Mouse (Mus musculus) lung, embryonic 14.5 days (tissue): ENCODE measurements around the gene Shq1. TPM values are rescaled to one million over a fixed set of nuclear protein-coding genes. Genes with fewer than 3 reads are reported as not detected.

Experiments used
- ATAC-seq: fragments of 200-750 bp; cut with Nextera tagmentation; 2 replicates; pipeline ENCODE4 v1.8.0; 2017; ENCODE audit warnings: mild to moderate bottlenecking, moderate TSS enrichment, moderate library complexity; ENCODE audit not compliant: insufficient read depth
- DNase-seq: peaks from one replicate; pipeline ENCODE4 v3.0.0-alpha.2; 2015
- H3K27ac ChIP-seq: fragments of 300-500 bp; sonication (generic); 2 replicates; pipeline ENCODE4 v1.5.1; 2014; ENCODE audit warnings: low read depth, mild to moderate bottlenecking, moderate library complexity
- H3K27me3 ChIP-seq: fragments of 300-500 bp; sonication (generic); 2 replicates; pipeline ENCODE4 v1.6.1; 2014; ENCODE audit warnings: low read length, control low read depth; ENCODE audit not compliant: insufficient read depth
- H3K36me3 ChIP-seq: fragments of 300-500 bp; sonication (generic); 2 replicates; pipeline ENCODE4 v1.6.1; 2014; ENCODE audit warnings: control low read depth; ENCODE audit not compliant: insufficient read depth
- H3K4me1 ChIP-seq: fragments of 300-500 bp; sonication (generic); 2 replicates; pipeline ENCODE4 v1.6.1; 2014; ENCODE audit warnings: antibody characterized with exemption, control low read depth; ENCODE audit not compliant: insufficient read depth
- H3K4me2 ChIP-seq: fragments of 300-500 bp; sonication (generic); 2 replicates; pipeline ENCODE4 v1.6.1; 2014; ENCODE audit warnings: mild to moderate bottlenecking
- H3K4me3 ChIP-seq: fragments of 300-500 bp; sonication (generic); 2 replicates; pipeline ENCODE4 v1.5.1; 2014; ENCODE audit warnings: low read depth, low read length
- H3K9ac ChIP-seq: fragments of 300-500 bp; sonication (generic); 2 replicates; pipeline ENCODE4 v1.6.1; 2014
- H3K9me3 ChIP-seq: fragments of 300-500 bp; sonication (generic); 2 replicates; pipeline ENCODE4 v1.6.1; 2016; ENCODE audit warnings: low read depth, low read length, control low read depth
- CTCF ChIP-seq: IDR thresholded peaks from 2 replicates; pipeline ENCODE4 v1.5.1; 2016; ENCODE audit warnings: antibody characterized with exemption, low read depth
- WGBS: fragments of 180-500 bp; shearing (Covaris S2); extraction: QIAGEN DNeasy Blood & Tissue Kit; methylation state at CpG from one replicate; pipeline ENCODE4 v1.1.7; 2014; 5-methylcytosine and 5-hydroxymethylcytosine counted together
- polyA plus RNA-seq: library from polyadenylated mRNA; unstranded; fragments of >200 nt; fragmentation: Nextera tagmentation; extraction: Ambion mirVana; gene quantifications from 2 replicates; pipeline ENCODE4 v1.2.1, GENCODE M21; 2014

Gene Shq1
- polyA plus RNA-seq, 1 experiment from 2014 or later, result 17.7 TPM

DNA sequence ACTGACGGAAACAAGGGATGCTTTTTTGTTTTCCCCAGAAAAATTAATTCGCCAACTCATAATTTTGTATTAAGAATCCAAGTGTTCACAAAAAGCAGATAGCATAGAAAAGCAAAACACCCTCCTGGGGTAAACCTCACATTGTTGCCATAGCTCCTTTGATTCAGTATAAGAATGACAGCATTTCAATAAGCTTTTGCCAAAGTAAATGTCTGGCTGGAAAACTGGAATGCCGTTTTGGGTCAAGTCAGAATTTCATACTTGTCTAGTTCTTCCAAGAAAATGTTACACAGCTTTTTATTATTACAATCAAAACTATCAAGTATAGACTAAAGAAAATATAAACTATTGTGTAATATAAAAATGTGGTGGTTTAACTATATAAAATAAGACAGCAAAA lies 61.7 kb downstream of the Shq1 start:
- Histone ChIP-seq H3K4me1 (no peaks in the 10 kb centered on the region), H3K36me3 (peaks cover 4% of the 10 kb centered on the region; the same call in 1 of the 2 replicates), H3K9me3 (no peaks in the 10 kb centered on the region; the same call in 1 of the 2 replicates), H3K9ac (no peak overlapping the region), H3K27me3 (no peaks in the 10 kb centered on the region), H3K4me3 (no peak overlapping the region), H3K4me2 (no peak overlapping the region), H3K27ac (no peak overlapping the region)
- ATAC-seq, result no peak
- WGBS, result 80% methylated on average over 3 of the region's 3 CpGs
- DNase-seq, result no peak
- TF ChIP-seq CTCF, result no peak

- ATAC-seq (no peak), DNase-seq (peak; percentile 63)
- Histone ChIP-seq H3K27ac (no peak overlapping the region), H3K9ac (no peak overlapping the region), H3K36me3 (peaks cover 4% of the 10 kb centered on the region; the same call in 1 of the 2 replicates), H3K4me2 (no peak overlapping the region), H3K27me3 (no peaks in the 10 kb centered on the region), H3K4me3 (no peak overlapping the region), H3K9me3 (no peaks in the 10 kb centered on the region; the same call in 1 of the 2 replicates), H3K4me1 (no peaks in the 10 kb centered on the region)
- WGBS, result 86% methylated on average over 3 of the region's 3 CpGs
- peak; percentile 61 for TF ChIP-seq CTCF
These were observed 62.5 kb downstream of the Shq1 start for GRCm38 (mm10) chr6:100608429-100608828.

- TF ChIP-seq CTCF, result no peak
- DNase-seq (no peak), ATAC-seq (no peak)
- Histone ChIP-seq H3K4me2 (no peak overlapping the region), H3K27ac (no peak overlapping the region), H3K9ac (no peak overlapping the region), H3K4me3 (no peak overlapping the region), H3K9me3 (no peaks in the 10 kb centered on the region; the same call in 1 of the 2 replicates), H3K4me1 (no peaks in the 10 kb centered on the region), H3K36me3 (peaks cover 4% of the 10 kb centered on the region; the same call in 1 of the 2 replicates), H3K27me3 (no peaks in the 10 kb centered on the region)
- 71% methylated on average over 4 of the region's 4 CpGs for WGBS
These were observed 64.2 kb downstream of the Shq1 start for GRCm38 (mm10) chr6:100606805-100607204.

- no peaks in the 10 kb centered on the region for H3K27me3 ChIP-seq
- H3K4me3 ChIP-seq, result no peak overlapping the region
- no peak overlapping the region for H3K27ac ChIP-seq
- no peaks in the 10 kb centered on the region for H3K4me1 ChIP-seq
- no peak for TF ChIP-seq CTCF
- H3K9ac ChIP-seq, result no peak overlapping the region
- no peak for DNase-seq
- H3K36me3 ChIP-seq, result peaks cover 4% of the 10 kb centered on the region; the same call in 1 of the 2 replicates
- no peaks in the 10 kb centered on the region; the same call in 1 of the 2 replicates for H3K9me3 ChIP-seq
- ATAC-seq, result no peak
- WGBS, result 75% methylated on average over 6 of the region's 6 CpGs
- no peak overlapping the region for H3K4me2 ChIP-seq
These were observed 67.3 kb downstream of the Shq1 start for GRCm38 (mm10) chr6:100603702-100604101.

- WGBS, result 83% methylated on average over 6 of the region's 6 CpGs
- no peak for ATAC-seq
- H3K36me3 ChIP-seq, result no peaks in the 10 kb centered on the region
- no peaks in the 10 kb centered on the region for H3K4me1 ChIP-seq
- TF ChIP-seq CTCF, result no peak
- H3K27ac ChIP-seq, result no peak overlapping the region
- H3K27me3 ChIP-seq, result no peaks in the 10 kb centered on the region
- H3K4me3 ChIP-seq, result no peak overlapping the region
- H3K9ac ChIP-seq, result no peak overlapping the region
- no peak overlapping the region for H3K4me2 ChIP-seq
- H3K9me3 ChIP-seq, result no peaks in the 10 kb centered on the region
- DNase-seq, result no peak
These were observed 69.3 kb downstream of the Shq1 start for GRCm38 (mm10) chr6:100601634-100602033.

- ATAC-seq (no peak), DNase-seq (no peak)
- Histone ChIP-seq H3K36me3 (no peaks in the 10 kb centered on the region), H3K27me3 (no peaks in the 10 kb centered on the region), H3K4me3 (no peak overlapping the region), H3K9ac (no peak overlapping the region), H3K27ac (no peak overlapping the region), H3K9me3 (no peaks in the 10 kb centered on the region), H3K4me1 (no peaks in the 10 kb centered on the region), H3K4me2 (no peak overlapping the region)
- no peak for TF ChIP-seq CTCF
- WGBS, result 79% methylated on average over 8 of the region's 8 CpGs
These were observed 77.1 kb downstream of the Shq1 start for GRCm38 (mm10) chr6:100593857-100594256.

DNA sequence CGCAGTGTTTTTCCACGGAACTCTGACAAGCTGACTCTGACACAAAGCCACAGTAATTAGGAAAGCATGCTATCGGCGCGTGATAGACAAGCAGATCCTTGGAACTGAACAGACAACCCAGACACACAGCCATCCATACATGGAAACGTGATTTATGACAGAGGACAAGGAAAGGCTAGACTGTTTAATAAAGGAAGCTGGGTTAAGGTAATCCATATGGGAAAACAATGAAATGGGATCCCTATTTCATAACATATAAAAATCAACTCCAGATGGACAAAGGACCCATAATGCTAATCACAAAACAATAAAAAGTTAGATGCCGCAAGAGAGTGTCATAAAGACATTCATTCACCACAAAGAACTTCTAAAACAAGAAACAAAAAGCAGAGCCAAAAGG lies 78.0 kb downstream of the Shq1 start:
- Histone ChIP-seq H3K4me1 (no peaks in the 10 kb centered on the region), H3K4me3 (no peak overlapping the region), H3K27me3 (no peaks in the 10 kb centered on the region), H3K4me2 (no peak overlapping the region), H3K9me3 (no peaks in the 10 kb centered on the region), H3K36me3 (no peaks in the 10 kb centered on the region), H3K27ac (no peak overlapping the region), H3K9ac (no peak overlapping the region)
- ATAC-seq (no peak), DNase-seq (no peak)
- WGBS, result 61% methylated on average over 7 of the region's 7 CpGs
- no peak for TF ChIP-seq CTCF

- Histone ChIP-seq H3K4me2 (no peak overlapping the region), H3K36me3 (no peaks in the 10 kb centered on the region), H3K27me3 (no peaks in the 10 kb centered on the region), H3K27ac (no peak overlapping the region), H3K9me3 (no peaks in the 10 kb centered on the region), H3K9ac (no peak overlapping the region), H3K4me1 (no peaks in the 10 kb centered on the region), H3K4me3 (no peak overlapping the region)
- DNase-seq, result no peak
- 72% methylated on average over 4 of the region's 4 CpGs for WGBS
- no peak for TF ChIP-seq CTCF
- no peak for ATAC-seq
These were observed 80.4 kb downstream of the Shq1 start for GRCm38 (mm10) chr6:100590602-100591001.
